Mouse (Mus musculus) left cerebral cortex, postnatal 14 days (tissue): ENCODE measurements around the gene Tbc1d14. TPM values are rescaled to one million over a fixed set of nuclear protein-coding genes. Genes with fewer than 3 reads are reported as not detected.
A peak's percentile ranks its signal among the peaks of the same experiment; 100 is the strongest.

Source experiments
- DNase-seq, 2 experiments: peaks; one replicate each; pipeline ENCODE4 v3.0.0; 2021 to 2022; ENCODE audit warnings: low spot score in 2 of 2, mixed read lengths in 1 of 2
- intact Hi-C: fragments of 180-260 bp; cut with DNase I; formaldehyde crosslinking; loops from one replicate; pipeline ENCODE4 v1.15.1; 2025
- total RNA-seq, 2 experiments: library from RNA; stranded (reverse); gene quantifications; 2 replicates each; pipeline ENCODE4 v1.2.3; 2021

The Tbc1d14 gene
- total RNA-seq, 2 experiments from 2014 or later = 77.9 to 82.0 TPM

DNA sequence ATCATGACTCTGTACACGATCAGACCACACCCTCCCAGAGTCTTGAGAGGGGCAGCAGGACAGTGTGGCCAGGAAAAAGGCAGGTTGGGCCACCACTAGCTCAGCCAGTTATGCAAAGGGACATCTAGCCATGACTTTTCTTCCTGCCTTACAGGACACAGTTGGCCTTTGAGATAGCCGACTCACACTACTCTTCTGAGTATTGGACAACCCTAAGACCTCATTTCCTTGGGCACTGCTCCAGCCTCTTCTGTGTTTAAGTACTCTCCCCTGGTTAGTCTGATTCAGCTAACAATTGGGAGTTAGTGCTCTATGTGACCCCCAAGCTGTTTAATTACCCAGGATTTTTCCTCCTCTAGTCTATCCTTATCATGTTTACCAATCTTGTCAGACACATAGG is 113.3 kb downstream of the Tbc1d14 start:
- DNase-seq = no peak
- intact Hi-C loops = loop anchor here (5.0 kb wide), 1 partner anchor 103 kb away; no protein-coding TSS in a partner anchor

DNA sequence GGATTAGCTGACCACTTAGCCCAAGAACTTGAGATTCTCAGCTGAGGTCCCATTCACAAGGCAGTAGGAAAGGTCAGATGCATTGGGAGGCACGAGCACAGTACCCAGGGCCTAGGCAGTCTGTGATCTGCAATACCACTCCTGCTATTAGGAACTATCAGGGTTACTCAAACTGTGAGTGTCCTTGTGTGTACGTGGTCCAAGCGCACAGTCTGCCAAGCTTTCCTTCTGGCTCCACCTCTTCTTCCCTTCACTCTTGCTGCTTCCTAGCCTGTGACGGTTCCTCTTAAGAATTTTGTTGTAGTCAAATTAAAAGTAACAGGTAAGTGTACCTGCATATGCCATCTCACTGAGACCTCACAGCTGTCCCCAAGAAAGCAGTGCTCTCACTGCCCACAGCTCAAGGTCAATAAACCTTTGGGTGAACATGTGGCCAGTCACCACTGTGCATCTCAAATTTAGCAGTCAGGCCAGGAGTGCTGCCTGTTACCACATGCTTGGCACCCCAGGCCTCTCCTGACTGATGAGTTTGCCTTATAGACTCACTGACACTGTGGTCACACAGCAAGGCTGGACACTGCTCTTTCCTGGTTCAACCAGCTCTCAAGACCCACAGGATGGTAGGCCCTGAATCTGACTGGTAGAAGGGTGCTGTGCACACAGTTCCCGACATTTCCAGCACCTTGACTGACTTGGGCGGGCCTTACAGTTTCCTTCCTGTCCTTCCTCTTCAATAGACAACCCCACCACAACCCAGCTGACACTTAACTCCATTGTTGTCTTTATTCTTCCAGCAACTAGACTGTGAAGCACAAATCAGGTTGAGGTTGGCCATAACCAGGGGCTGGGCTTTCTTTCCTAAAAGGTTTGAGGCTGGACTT is 114.3 kb downstream of the Tbc1d14 start:
- DNase-seq = no peak
- intact Hi-C loops = no loop called here

GRCm38 (mm10) chr5:36477486-36477885 is 115.6 kb downstream of the Tbc1d14 start:
- DNase-seq = no peak
- intact Hi-C loops = no loop called here

GRCm38 (mm10) chr5:36474283-36474682 is 118.8 kb downstream of the Tbc1d14 start:
- peak; percentile 72 to 77 for DNase-seq
- intact Hi-C loops = no loop called here

- DNase-seq = no peak
- intact Hi-C loops = no loop called here
Observed at GRCm38 (mm10) chr5:36472876-36473655, 120.0 kb downstream of the Tbc1d14 start.

DNA sequence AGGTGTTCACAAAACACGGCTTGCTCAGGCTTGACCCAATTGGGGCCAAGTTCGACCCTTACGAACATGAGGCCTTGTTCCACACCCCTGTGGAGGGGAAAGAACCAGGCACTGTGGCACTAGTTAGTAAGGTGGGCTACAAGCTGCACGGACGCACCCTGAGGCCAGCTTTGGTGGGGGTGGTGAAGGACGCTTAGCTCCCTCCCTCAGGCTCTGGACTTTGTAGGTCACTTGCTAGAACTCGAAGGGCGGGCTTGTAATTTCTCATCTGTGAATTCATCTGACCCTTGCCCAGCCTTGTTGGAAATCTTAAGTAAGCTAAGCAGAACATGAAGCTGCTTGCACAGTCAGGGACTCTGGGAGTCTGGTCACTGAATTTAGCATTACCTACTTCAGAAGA is 121.9 kb downstream of the Tbc1d14 start:
- DNase-seq = no peak
- intact Hi-C loops = no loop called here

DNA sequence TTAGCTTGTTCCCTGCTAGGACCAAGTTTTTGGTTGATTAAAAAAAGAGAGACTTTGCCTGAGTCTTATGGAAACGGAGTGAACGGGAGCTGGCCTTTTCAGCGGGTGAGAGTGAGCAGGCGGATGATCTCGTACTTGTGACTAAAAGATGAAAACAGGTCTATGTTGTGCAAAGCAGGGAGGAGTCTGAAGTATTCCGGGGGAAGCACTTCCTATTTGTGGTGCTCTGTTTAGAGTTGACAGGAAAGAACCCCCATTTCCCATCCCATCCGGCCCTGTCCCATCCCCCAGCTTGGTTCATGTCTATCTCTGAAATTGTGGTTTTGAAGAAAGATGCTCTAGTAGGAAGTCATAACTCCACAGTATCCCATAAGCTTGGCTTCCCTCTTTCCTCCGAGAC is 127.2 kb downstream of the Tbc1d14 start:
- DNase-seq = no peak
- intact Hi-C loops = no loop called here

DNA sequence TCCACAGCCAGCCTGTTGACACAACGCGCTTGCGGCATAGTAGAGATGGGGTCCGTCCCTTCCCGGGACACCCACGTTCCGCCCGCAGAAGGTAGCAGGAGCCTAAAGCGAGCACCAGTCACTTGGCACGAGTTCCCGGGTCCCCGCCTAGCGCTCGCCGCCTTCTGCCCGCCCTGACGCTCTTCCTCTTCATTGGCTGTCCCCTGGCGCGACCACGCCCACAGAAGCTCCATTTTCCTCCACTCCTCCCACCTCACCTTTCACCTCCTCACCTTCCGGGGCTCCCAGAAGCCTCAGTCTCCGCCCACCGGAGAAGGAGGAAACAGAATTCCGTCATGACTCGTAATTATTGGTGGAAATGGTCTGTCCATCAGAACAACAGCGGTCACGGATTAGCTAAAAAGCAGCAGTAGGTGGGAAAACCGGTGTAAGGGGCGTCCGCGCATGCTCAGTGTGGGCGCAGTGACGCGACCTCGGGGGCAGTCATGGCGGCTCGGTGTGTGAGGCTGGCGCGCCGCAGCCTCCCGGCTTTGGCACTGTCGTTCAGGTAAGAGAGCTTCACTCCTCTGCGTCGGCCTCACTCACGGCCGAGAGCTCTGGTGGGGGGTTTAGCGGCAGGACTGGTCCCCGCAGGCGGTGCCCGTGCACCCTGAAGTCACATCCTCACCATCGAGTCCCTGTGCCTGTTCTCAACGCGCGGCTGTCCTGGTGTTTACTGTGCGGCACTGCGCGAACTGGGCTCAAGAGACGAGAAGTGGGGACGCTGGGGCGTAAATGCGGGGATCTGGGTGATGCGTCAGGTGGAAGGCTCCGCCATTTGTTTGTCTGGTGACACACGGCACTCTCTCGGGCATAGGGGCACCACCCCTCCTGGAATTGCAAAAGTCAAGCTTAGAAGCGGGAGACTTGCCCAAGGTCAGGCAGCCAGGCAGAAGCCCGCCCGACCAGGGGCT is 128.1 kb downstream of the Tbc1d14 start, which contains the start of gene Grpel1:
TSS of gene Grpel1 (plus strand) at position 290 of the 953 bp plus-strand sequence.
- intact Hi-C loops = loop anchor here (5.0 kb wide), 1 partner anchor 277 kb away; no protein-coding TSS in a partner anchor

DNA sequence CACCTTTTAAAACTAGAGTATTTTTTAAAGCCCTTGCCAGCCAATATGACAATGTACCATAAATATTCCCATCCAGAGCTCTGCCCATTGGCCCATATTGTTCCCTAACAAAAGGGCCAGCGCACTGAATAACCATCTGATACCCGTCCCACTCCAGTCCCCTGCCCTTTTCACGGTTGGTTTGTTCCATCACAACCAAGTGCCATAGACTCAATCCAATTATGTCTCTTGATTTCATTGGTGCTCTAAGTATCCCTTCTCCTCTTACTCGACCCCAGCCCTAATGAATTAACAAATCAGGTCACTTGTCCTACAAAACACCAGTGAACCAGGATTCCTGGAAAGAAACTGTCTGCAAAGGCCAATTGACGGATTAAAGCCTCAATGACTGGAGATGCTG is 129.7 kb downstream of the Tbc1d14 start:
- intact Hi-C loops = loop anchor here (5.0 kb wide), 1 partner anchor 279 kb away; no protein-coding TSS in a partner anchor
- no peak for DNase-seq

More for the DNA sequence above, 128.1 kb downstream of the Tbc1d14 start, which contains the start of gene Grpel1:
- peak; percentile 98 to 100 for DNase-seq

DNA sequence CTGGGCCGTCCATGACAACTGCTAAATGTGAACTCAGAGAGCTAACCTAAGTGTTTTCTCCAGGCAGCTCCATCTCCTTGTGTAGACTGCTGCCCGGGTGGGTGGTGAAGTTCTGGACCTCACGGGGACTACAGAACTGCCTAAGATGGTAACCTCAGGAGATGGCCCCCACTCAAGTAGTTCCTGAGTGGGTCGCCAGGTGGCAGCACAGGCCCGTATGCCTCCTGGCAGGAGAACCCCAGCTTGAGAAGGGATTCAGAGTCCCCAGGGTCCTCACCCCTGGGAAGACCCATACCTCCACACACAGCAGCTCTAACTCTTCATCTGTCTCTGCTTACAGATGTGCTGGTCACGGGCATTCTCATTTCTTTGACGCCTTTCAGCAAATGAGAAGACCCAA is 130.3 kb downstream of the Tbc1d14 start:
- intact Hi-C loops = loop anchor here (5.0 kb wide), 1 partner anchor 279 kb away; no protein-coding TSS in a partner anchor
- peak; percentile 74 to 79 for DNase-seq

- no peak for DNase-seq
- intact Hi-C loops = loop anchor here (5.0 kb wide), 1 partner anchor 281 kb away; no protein-coding TSS in a partner anchor
Observed at GRCm38 (mm10) chr5:36461231-36461630, 131.8 kb downstream of the Tbc1d14 start.

GRCm38 (mm10) chr5:36460712-36461111 is 132.4 kb downstream of the Tbc1d14 start:
- DNase-seq = no peak
- intact Hi-C loops = loop anchor here (5.0 kb wide), 1 partner anchor 282 kb away; no protein-coding TSS in a partner anchor

GRCm38 (mm10) chr5:36458926-36459325 is 134.2 kb downstream of the Tbc1d14 start:
- intact Hi-C loops = no loop called here
- DNase-seq = peak in 1 of 2 experiments; percentile 42

- DNase-seq = no peak
- intact Hi-C loops = no loop called here
Observed at GRCm38 (mm10) chr5:36457706-36458105, 135.4 kb downstream of the Tbc1d14 start.

DNA sequence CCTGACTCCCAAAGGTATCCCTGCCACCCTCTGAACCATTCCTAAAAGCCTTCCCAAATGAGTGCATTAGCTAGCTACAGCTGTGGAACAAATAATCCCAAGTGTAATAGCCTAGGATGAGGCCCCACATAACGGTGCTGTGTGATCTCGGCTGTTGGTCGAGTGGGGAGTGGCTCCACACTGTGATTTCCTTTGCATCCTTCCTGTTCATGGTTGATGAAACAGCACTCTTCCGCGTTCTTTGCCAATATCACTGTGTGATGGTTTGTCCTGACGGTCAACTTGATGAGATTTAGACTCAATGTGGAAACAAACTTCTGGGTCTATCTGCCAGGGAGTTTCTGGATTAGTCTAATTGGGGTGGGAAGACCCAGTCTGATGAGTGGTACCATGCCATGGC is 140.3 kb downstream of the Tbc1d14 start:
- no peak for DNase-seq
- intact Hi-C loops = no loop called here

DNA sequence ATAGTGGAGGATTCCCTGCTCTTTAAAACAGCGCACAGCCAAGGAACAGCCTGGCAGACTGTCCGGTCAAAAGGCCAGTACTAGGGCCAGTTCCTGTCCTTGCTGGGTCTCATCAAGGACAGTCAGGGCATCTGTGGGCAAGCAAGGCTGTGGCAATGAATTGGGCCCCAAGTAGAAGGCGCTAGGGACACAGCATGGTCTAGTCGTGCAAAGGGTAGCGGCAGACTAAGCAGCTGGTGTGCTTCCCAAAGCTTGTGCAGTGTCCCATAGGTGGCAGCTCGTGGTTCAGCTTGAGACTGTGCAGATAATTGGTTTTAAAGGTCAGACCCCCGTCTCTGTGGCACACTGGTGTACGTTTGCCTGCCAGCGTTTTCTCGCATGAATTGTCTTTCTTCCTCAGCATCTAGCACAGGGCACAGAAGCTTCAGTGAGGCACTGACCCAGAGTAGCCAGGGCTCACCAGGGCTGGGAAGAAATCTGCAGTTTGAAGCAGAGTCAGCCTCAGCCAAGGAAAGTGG is 141.1 kb downstream of the Tbc1d14 start:
- DNase-seq = no peak
- intact Hi-C loops = no loop called here

DNA sequence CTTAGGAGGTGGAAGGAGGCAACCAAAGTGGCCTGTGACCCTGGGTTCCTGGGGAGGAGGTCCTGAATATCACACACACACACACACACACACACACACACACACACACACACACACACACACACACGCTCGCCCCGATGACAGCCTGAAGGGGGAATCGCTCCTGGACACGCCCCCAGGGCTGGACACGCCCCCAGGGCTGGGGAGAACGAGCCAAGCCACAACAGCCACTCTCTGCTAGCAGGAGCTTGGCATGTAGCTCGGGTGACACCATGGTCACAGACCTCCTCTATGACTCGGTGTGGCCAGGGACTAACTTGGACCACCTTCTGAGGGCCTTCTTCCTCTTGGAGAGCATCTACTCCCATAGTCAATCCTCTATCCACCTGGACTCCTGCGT is 142.0 kb downstream of the Tbc1d14 start:
- no peak for DNase-seq
- intact Hi-C loops = no loop called here

- intact Hi-C loops = no loop called here
- DNase-seq = no peak
Observed at GRCm38 (mm10) chr5:36449710-36450358, 143.2 kb downstream of the Tbc1d14 start.
